Mouse (Mus musculus): ENCODE results near the gene Nhs. TPM values are rescaled to one million over a fixed set of nuclear protein-coding genes. Genes with fewer than 3 reads are reported as not detected.
A peak's percentile ranks its signal among the peaks of the same experiment; 100 is the strongest.

Gene Nhs
- total RNA-seq (2014; rRNA removed) (19.1 and 22.7 TPM in 2 replicates), polyA plus RNA-seq (2015; fragmentation: Nextera tagmentation; extraction: Ambion mirVana) (3.4 and 4.3 TPM in 2 replicates)

DNA sequence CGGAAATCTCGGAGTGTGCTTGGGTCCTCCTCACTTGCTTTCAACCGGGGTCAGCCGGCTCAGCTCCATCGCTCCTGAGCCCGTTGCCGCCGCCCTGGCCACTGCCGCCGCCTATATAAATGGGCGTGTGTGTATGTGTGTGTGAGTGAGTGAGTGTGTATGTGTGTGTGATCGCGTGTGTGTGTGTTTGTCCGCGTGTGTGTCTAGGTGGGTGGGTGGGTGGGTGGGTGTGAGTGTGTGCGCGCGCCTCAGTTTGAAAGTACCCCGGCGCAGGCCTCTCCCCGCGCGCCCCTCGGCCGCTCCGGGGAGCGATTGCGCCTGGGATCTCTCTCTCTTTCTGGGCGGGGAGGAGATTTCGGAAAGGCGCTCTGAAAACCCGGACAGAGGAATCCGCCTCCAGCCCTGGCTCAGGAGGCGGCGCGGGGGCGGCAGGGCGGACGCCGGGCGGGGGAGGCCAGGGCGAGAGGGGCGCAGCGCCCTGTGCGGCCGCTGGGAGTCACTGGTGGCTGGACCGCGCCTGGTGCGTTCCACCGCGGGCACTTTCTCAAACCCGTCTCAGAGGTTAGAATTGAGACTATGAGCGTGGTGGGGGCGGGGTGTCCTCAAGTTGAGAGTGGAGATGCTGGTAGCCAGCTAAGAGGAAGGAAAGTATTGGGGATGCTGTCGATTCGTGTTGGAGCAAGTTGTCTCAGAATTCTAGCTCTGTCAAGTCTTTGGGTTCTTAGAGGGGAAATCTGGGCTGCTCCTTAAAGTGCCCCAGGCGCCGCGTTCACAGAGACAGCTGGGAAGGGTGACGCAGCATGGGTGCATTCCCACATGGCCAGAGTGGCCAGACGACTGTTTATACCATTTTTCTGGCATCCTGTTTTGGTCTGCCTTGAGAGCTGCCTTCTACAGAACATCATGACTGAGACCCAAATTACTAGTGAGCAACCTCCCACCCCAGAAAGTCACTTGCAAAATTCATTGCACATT is at the start of gene Nhs:
TSS of gene Nhs (minus strand) at position 94 of the 975 bp plus-strand sequence.
- H3K4me1 ChIP-seq (ENCODE audit: insufficient read depth, low read length), result no peaks in the 10 kb centered on the region
- TF ChIP-seq CTCF (IDR thresholded peaks at IDR 0.05), result peak; percentile 53
- H3K27me3 ChIP-seq (ENCODE audit: insufficient read depth, low read length), result no peaks in the 10 kb centered on the region
- ATAC-seq (ENCODE audit: low FRiP score), result peak; percentile 89
- peak within 1 kb of the TSS; percentile 57 for H3K4me3 ChIP-seq (ENCODE audit: low read depth, low read length)
- H3K9ac ChIP-seq (replicated peaks; ENCODE audit: low read length, poor library complexity, severe bottlenecking), result peak within 1 kb of the TSS; percentile 65
- DNase-seq (ENCODE audit: low spot score), result peak; percentile 77
- H3K4me2 ChIP-seq (ENCODE audit: low read depth, low read length, poor library complexity, severe bottlenecking), result peak within 1 kb of the TSS; percentile 62
- no peaks in the 10 kb centered on the region for H3K9me3 ChIP-seq (ENCODE audit: low read length)
- H3K36me3 ChIP-seq (ENCODE audit: insufficient read depth, low read length), result no peaks in the 10 kb centered on the region
- peak within 1 kb of the TSS; percentile 43 for H3K27ac ChIP-seq (ENCODE audit: low read depth, low read length)
- 21% methylated on average over 37 of the region's 61 CpGs for WGBS

DNA sequence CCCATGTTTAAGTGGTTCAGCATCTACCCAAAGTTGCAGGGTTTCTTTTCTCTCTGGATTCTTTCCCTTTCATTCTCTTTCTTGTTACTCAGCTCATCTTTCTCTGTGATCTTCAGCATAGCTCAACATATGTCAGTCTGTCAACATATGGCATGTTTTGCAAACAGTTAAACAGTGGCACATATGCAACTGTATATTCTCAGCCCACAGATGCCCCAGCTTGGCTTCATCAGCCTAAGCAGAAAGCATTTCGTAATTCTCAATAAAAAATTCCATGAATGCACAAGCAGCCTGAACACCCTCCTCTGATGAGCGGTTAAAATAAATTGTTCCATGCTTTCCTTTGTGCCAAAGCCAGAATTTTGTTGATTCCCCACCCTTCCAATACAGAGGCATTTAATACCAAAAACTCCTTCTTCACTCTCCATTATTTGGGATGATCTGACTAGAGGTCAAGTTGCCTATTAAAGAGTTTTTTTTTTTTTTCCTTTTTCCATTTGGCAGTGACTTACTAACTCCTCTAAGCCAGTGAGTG is 46.9 kb upstream of the Nhs start:
- ATAC-seq (ENCODE audit: low FRiP score) (no peak), DNase-seq (ENCODE audit: low spot score) (no peak)
- H3K9ac ChIP-seq (replicated peaks; ENCODE audit: low read length, poor library complexity, severe bottlenecking), result no peak overlapping the region
- no peaks in the 10 kb centered on the region for H3K36me3 ChIP-seq (ENCODE audit: insufficient read depth, low read length)
- H3K4me3 ChIP-seq (ENCODE audit: low read depth, low read length), result no peak overlapping the region
- no peak overlapping the region for H3K27ac ChIP-seq (ENCODE audit: low read depth, low read length)
- H3K4me2 ChIP-seq (ENCODE audit: low read depth, low read length, poor library complexity, severe bottlenecking), result no peak overlapping the region
- no peaks in the 10 kb centered on the region for H3K9me3 ChIP-seq (ENCODE audit: low read length)
- 92% methylated on average over 2 of the region's 2 CpGs for WGBS
- H3K4me1 ChIP-seq (ENCODE audit: insufficient read depth, low read length), result no peaks in the 10 kb centered on the region
- no peak for TF ChIP-seq CTCF (IDR thresholded peaks at IDR 0.05)
- no peaks in the 10 kb centered on the region for H3K27me3 ChIP-seq (ENCODE audit: insufficient read depth, low read length)

DNA sequence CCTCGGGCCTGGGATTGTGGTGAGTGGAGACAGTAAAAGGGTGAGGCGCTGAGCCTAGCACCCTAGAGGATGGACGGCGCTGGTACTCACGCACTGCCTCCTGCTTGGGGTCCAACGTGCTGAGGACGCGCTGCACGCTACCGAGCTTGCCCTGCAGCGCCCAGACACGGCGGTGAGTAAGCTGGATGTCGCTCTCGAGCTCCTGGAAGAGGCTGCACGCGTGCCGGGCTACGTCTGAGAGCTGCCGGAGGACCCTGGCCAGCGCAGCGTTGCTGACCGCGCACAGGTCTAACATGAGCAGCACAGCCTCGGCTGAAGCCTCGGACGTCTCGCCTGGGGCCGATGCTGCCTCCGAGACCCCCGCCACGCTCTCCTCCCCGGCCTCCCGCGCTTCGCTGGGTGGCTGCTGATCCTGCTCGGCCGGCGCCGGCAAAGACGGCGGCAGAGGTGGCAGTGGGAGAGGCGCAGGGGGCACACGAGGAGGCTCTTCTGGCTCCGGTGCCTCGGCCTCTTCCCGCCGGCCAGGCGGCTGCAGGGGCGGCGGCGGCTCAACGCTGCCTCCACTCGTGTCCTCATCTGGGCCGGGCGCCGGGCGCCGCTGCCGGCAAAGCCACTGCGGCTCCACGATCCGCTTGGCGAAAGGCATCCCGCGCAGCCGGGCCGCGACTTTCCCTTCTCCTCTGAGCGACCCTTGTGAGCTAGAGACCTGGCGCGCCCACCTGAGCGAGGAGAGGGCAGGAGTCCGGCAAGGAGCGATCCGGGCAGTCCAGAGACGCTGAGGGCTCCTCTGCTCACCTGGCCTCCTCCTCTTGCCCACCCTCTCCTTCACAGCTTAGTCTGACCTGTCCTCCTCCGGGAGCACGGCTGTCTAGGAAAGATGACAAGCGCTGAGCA is 540 bp downstream of the Nhs start:
- 20% methylated on average over 48 of the region's 80 CpGs for WGBS
- Histone ChIP-seq H3K9ac (replicated peaks; ENCODE audit: low read length, poor library complexity, severe bottlenecking) (peak overlapping the region; percentile 65), H3K9me3 (ENCODE audit: low read length) (no peaks in the 10 kb centered on the region), H3K4me1 (ENCODE audit: insufficient read depth, low read length) (no peaks in the 10 kb centered on the region), H3K4me2 (ENCODE audit: low read depth, low read length, poor library complexity, severe bottlenecking) (peak overlapping the region; percentile 62), H3K36me3 (ENCODE audit: insufficient read depth, low read length) (no peaks in the 10 kb centered on the region), H3K27ac (ENCODE audit: low read depth, low read length) (peak overlapping the region; percentile 43), H3K4me3 (ENCODE audit: low read depth, low read length) (peak overlapping the region; percentile 57), H3K27me3 (ENCODE audit: insufficient read depth, low read length) (no peaks in the 10 kb centered on the region)
- peak; percentile 66 for ATAC-seq (ENCODE audit: low FRiP score)
- DNase-seq (ENCODE audit: low spot score), result peak; percentile 44
- TF ChIP-seq CTCF (IDR thresholded peaks at IDR 0.05), result peak; percentile 16; the same call in 1 of the 2 replicates

DNA sequence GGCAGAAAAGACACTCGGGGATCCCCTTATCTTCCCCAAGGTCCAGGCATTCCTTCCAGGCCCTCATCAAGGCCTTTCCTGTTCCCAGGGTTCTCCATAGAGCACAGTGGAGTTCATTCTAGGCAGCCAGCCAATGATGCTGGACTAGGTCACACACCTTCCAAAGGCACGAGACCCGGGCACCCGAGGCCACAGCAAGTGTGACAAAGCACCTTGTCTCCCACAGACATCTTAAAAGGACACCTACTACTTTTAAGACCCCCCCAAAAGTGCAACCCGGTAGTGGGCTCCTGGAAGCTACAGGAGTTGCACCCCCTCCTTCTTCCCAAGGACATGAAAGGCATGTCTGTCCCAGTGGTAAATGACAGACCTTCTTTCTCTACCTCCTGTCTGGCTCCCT is 1.4 kb downstream of the Nhs start:
- no peak for ATAC-seq (ENCODE audit: low FRiP score)
- Histone ChIP-seq H3K4me2 (ENCODE audit: low read depth, low read length, poor library complexity, severe bottlenecking) (peak overlapping the region; percentile 62), H3K27ac (ENCODE audit: low read depth, low read length) (no peak overlapping the region), H3K9ac (replicated peaks; ENCODE audit: low read length, poor library complexity, severe bottlenecking) (peak overlapping the region; percentile 65), H3K36me3 (ENCODE audit: insufficient read depth, low read length) (no peaks in the 10 kb centered on the region), H3K4me3 (ENCODE audit: low read depth, low read length) (peak overlapping the region; percentile 57), H3K27me3 (ENCODE audit: insufficient read depth, low read length) (no peaks in the 10 kb centered on the region), H3K4me1 (ENCODE audit: insufficient read depth, low read length) (no peaks in the 10 kb centered on the region), H3K9me3 (ENCODE audit: low read length) (no peaks in the 10 kb centered on the region)
- no peak for DNase-seq (ENCODE audit: low spot score)
- 29% methylated on average over 5 of the region's 5 CpGs for WGBS
- TF ChIP-seq CTCF (IDR thresholded peaks at IDR 0.05), result no peak

DNA sequence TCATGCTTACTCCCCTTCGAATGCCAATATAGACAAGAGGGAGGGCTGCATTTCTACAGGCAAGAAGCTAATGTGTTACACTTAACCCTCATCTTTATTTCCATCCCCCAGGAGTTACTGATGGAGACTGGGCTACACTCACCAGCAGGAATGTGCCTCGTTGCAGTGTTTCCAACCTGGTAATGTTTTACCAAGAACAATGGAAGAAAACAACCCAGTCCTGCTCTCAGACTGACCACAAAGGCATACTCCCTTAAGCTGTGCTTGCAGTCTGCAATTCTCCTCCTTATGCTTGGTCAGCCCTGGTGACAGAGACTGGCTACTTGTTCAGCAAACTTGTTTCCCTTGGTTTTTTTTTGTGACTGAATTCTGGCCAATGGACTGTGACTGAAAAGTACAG is 21.7 kb downstream of the Nhs start:
- Histone ChIP-seq H3K4me3 (ENCODE audit: low read depth, low read length) (no peak overlapping the region), H3K4me2 (ENCODE audit: low read depth, low read length, poor library complexity, severe bottlenecking) (no peak overlapping the region), H3K36me3 (ENCODE audit: insufficient read depth, low read length) (no peaks in the 10 kb centered on the region), H3K4me1 (ENCODE audit: insufficient read depth, low read length) (no peaks in the 10 kb centered on the region), H3K9me3 (ENCODE audit: low read length) (no peaks in the 10 kb centered on the region), H3K27ac (ENCODE audit: low read depth, low read length) (no peak overlapping the region), H3K9ac (replicated peaks; ENCODE audit: low read length, poor library complexity, severe bottlenecking) (no peak overlapping the region), H3K27me3 (ENCODE audit: insufficient read depth, low read length) (peaks cover 7% of the 10 kb centered on the region; the same call in 1 of the 2 replicates)
- no peak for ATAC-seq (ENCODE audit: low FRiP score)
- no peak for TF ChIP-seq CTCF (IDR thresholded peaks at IDR 0.05)
- DNase-seq (ENCODE audit: low spot score), result no peak
- WGBS, result 42% methylated on average over 2 of the region's 2 CpGs
